Mouse (Mus musculus) MEL-GATA-1-ER (cell line): ENCODE measurements around the gene Plcd1.

Experiments
- DNase-seq: peaks from one replicate; pipeline ENCODE4 v3.0.0-alpha.2; 2012; ENCODE audit warnings: low read depth; ENCODE audit errors: extremely low read depth

Plcd1 gene

GRCm38 (mm10) chr9:119055336-119055735 lies 38.0 kb downstream of the Plcd1 start:
- DNase-seq = no peak

GRCm38 (mm10) chr9:119053964-119054576 lies 39.2 kb downstream of the Plcd1 start:
- no peak for DNase-seq

- no peak for DNase-seq
Measured at GRCm38 (mm10) chr9:119052154-119052944, 41.0 kb downstream of the Plcd1 start, which contains the start of gene Vill. Vill (plus strand) TSS chr9:119052778.

DNA sequence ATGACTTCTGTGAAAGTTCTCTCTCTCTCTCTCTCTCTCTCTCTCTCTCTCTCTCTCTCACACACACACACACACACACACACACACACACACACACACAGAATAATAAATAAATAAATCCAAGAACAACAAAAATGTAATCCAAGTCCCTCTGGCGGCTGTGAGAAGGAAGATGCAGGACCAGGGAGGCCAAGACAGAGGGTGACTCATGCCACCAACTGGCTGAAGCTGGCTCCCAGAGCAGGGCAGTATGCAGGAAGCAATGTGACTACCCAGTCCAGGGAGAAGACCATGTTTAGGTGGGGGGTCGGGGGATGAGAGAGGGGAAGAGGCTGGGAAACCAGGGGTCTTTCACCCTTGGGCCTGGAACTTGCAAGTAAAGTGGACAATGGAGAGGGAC lies 42.1 kb downstream of the Plcd1 start:
- DNase-seq = no peak

DNA sequence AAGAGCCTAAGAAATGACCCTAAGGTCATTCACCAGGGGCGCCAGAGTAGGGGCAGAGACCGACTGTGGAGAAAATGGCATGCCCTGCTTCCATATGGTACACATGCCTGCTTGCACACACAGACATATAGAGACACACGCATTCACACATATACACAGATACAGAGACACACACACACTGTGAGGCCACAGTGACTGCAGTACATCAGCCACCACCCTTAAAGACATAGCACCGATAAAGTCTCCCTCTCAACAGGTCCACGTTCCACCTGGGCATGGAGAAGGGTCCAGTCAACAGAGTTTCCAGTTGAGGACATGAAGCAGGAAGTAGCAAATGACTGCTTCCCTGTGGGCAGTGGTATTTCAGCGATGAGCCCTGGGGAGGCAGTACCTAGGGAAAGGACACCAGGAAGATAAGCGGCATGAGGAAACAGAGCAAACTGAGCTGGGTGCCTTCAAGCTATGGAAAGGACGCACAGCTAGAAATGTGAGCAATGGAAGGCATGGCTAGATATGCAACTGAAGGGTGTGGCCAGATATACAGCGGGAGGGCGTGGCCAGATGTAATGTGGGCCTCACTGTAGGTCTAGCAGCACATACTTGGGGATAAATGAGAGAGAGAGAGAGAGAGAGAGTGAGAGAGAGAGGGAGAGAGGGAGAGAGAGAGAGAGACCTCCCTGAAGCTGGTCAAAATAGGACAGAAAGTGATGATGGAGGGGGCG lies 45.0 kb downstream of the Plcd1 start:
- peak; percentile 68 for DNase-seq

- DNase-seq = no peak
Measured at GRCm38 (mm10) chr9:119040101-119040775, 53.1 kb downstream of the Plcd1 start.

- DNase-seq = no peak
Measured at GRCm38 (mm10) chr9:119038574-119038973, 54.7 kb downstream of the Plcd1 start.

DNA sequence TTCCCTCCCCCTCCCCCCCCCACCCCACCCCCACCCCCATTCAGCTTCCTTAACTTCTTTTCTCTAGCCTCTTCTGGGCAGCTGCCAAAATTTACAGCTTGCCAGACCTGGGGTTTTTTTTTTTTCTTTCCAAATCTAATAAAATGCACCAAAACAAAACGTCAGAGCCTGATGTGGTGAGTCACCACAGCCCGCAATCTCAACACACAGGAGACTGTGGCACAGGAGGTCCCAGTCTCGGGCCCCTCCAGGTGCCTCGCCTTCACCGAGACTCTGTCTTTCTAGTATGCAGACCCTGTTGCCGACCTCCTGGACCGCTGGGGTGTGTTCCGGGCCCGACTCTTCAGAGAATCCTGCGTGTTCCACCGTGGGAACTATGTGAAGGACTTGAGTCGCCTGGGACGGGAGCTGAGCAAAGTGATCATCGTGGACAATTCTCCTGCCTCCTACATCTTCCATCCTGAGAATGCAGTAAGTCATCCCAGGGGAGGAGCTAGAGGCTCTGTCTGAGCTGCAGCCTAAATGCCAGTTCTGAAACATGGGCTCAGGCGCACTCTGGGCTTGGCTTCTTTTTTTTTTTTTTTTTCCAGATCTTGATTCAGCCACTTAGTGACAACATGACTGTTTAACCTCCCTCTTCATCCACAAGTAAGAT lies 56.1 kb downstream of the Plcd1 start:
- DNase-seq = no peak

DNA sequence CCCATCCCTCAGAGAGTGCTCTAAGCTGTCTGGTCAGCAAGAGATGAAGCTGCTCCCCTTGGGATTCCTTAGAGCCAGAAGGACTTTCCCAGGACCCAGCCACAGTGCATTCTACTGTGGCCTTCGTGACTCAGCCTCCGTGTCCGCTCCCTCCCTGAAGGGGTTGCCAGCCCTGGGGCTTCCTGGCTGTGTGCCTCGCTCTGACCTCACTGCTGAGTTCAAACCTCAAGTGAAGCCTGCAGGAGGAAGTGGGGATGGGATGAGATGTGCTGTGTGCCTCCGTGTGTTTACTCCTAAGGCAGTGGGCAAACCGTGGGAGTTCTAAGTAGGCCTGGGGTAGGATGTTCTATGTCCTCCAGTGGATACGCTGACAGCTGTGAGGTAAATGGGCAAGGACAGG lies 57.5 kb downstream of the Plcd1 start:
- no peak for DNase-seq

DNA sequence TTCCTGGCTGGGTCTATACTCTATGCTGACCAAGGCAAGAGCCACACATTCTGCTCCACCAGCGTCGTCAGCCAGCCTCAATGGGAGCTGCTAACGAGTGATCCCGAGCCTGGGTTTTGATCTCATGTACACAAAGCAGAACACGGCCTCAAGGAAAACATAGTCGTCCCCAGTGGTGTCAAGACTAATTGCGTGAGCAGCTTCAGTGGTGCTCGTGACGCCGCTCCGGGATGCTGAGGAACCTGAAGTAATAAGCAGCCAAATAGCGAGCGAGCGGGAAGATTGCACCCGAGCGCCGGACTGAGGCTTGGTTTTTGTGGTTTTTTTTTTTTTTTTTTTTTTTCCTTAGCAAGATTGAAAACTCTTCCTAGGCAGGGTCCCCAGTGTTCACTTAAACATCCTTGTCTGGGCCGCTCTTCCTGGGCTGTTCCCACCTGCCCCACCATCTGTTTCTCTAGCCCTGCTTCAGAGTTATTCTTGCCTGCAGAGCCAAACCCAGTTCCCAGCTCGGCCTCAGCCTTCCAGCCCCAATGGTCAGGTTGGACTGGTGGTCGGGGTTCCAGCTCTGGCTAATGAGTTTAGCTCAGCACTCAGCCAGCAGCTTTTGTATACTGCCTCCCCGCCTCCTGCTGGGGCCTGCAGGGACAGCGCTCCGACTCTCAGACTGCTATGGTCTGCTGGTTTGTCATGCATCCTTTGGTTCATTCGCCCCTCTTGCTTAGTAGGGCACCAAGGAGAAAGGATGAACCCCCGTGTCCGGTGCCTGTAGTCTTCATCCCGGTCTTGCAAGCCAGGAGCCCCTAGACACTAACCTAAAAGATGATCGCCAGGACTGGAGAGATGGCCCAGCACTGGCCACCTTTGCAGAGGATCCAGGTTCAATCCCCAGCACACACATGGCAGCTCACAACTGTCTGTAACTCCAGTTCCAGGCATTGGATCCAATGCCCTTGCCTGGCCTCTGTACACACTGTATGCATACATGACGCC lies 58.3 kb downstream of the Plcd1 start:
- DNase-seq = no peak

DNA sequence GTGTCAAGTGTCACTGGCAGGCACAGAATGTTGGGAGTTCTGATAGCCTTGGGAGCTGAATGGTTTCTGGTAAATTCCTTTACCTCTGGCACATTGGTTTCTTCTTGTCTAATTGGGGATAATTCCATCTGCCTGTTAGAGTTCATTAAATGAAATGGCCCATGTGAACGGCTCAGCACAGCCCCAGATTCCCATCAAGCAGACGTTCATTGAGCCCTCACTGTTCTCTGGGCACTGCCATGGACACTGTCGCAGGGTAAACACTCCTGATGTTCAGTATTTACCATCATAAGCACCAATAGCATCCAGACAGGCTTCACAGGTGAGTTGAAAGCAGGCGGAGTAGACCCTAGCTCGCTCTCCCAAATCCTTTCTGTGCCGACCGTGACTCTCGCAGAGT lies 59.2 kb downstream of the Plcd1 start:
- no peak for DNase-seq

- no peak for DNase-seq
Measured at GRCm38 (mm10) chr9:119033111-119033921, 60.0 kb downstream of the Plcd1 start.

GRCm38 (mm10) chr9:119032538-119032937 lies 60.8 kb downstream of the Plcd1 start:
- no peak for DNase-seq

GRCm38 (mm10) chr9:119031772-119032171 lies 61.5 kb downstream of the Plcd1 start:
- DNase-seq = no peak

- no peak for DNase-seq
Measured at GRCm38 (mm10) chr9:119031038-119031437, 62.3 kb downstream of the Plcd1 start.

DNA sequence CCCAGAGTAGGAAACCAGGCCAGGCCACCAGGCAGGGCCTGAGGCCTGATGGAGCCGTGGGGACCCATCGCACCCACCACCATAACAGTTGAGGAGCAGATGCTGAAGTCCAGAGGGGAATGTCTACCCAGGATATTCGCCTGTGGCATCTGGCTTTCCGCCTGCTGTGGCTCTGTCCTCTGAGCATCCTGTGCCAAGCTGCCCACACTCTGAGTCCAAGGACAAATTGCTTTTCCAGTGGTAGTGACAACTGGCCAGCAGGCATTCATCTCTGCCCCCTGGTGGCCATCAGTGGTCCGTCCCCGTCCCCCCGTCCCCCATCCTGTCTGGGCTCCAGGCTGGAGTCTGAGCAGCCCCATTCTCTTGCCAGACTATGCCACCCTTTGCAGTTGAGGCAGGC lies 63.7 kb downstream of the Plcd1 start:
- DNase-seq = no peak

DNA sequence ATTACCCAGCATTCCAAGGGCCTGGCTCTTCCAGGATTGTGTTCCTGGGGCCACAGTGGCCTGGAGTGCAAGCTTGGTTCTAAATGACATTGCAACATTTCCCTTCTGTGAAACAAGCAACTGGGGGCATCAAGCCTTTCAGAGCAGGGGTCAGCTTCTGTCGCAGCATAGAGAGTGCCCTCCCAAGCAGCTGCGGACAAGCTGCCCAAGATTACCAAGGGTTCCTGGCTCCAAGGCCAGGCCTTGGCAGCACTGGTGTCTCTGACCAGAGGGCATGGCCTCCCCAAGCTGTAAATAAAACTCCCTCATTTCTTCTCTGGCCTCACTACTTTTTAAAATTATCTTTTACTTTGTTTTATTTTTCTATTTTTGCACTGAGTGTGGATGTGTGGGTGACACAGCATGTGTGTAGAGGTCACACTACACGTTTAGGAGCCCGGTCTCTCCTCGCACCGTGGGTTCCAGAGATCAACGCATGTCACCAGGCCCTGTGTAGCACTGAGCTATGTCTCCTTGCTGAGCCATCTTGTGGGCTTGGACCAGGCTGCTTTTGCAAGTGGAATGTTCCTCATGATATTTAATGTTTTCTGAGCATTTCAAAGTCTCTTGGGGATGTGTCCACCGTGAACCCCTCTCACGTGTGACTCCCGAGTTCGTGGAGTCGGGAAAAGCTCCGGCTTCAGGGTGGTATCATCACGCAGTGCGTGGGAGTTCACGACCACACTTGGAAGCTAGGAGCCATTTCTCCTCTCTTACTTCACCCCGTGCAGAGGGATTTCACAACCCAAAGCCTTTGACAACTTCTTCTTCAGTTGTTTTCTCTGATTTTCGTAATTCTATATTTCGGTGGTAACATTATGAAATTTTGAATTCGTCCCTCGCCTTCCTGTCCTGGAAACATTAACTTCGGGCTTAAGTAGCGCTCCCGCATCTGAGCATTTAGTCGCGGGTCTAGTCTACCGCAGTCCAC lies 64.8 kb downstream of the Plcd1 start:
- DNase-seq = no peak

DNA sequence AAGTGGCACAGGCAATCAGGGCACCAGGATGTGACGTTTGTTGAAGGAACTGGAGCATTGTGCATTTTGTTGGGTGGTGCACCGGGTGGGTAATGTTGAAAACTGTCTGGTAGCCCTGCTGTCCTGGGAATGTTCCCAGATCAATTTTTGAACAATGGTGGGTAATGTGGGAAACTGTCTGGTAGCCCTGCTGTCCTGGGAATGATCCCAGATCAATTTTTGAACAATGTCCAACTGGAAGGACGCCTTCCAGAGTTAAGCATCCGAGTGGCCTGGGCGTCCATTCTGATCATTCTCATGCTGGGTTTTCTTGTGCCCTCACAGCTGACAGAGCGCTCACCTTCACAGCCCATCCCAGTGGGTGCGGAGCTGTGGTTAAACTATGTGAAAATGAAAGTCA lies 66.0 kb downstream of the Plcd1 start:
- DNase-seq = no peak
